Mouse (Mus musculus): Measurements from ENCODE around the gene Lct. TPM values are rescaled to one million over a fixed set of nuclear protein-coding genes. Genes with fewer than 3 reads are reported as not detected.

Gene Lct
- polyA plus RNA-seq, 1 experiment from 2014 or later: 0.10 TPM

- peak within 1 kb of the TSS; percentile 81 for H3K4me3 ChIP-seq (ENCODE audit: low read depth, low read length)
Measured at GRCm38 (mm10) chr1:128243627-128243995, 84.5 kb downstream of the Lct start, which contains the start of gene Ubxn4. Ubxn4 (plus strand) TSS chr1:128243964.

DNA sequence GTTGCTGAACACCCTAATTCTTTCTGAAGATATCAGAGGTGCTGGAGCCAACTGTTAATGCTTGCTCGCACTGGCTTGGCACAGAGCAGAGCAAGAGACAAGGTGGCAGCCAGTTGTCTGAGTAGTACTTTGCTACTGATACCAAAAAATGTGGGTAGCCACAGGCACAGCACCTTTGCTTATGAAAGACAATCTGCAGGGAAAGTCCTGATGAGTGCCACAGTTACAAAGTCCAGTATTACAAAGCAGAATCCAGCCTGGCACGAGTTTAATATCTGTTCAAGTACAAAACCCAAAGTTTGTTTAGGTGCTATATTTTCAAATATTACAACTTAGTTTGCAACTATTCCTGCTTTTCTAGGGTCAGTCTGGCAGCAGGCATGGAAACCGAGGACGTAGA lies 92.9 kb downstream of the Lct start:
- Histone ChIP-seq H3K4me1 (replicated peaks; ENCODE audit: control insufficient read depth, insufficient read depth, low read length) (no peaks in the 10 kb centered on the region), H3K4me3 (ENCODE audit: low read depth, low read length) (no peak overlapping the region), H3K9me3 (ENCODE audit: control insufficient read depth, low read length) (no peaks in the 10 kb centered on the region), H3K27ac (ENCODE audit: low read depth, low read length) (no peak overlapping the region), H3K36me3 (ENCODE audit: control insufficient read depth, insufficient read depth, low read length) (peaks cover 32% of the 10 kb centered on the region), H3K4me2 (no peak overlapping the region), H3K9ac (ENCODE audit: low read depth, low read length) (no peak overlapping the region), H3K27me3 (replicated peaks; ENCODE audit: control insufficient read depth, insufficient read depth, low read length) (no peaks in the 10 kb centered on the region)
- no peak for DNase-seq (ENCODE audit: low spot score)
- no peak for ATAC-seq (replicated peaks; ENCODE audit: low FRiP score)
- WGBS: 89% methylated on average over 4 of the region's 4 CpGs

More at GRCm38 (mm10) chr1:128243627-128243995, 84.5 kb downstream of the Lct start, which contains the start of gene Ubxn4:
- peak within 1 kb of the TSS; percentile 91 for H3K4me2 ChIP-seq
- H3K27ac ChIP-seq (ENCODE audit: low read depth, low read length): peak within 1 kb of the TSS; percentile 87
- H3K27me3 ChIP-seq (replicated peaks; ENCODE audit: control insufficient read depth, insufficient read depth, low read length): no peaks in the 10 kb centered on the region
- no peaks in the 10 kb centered on the region for H3K36me3 ChIP-seq (ENCODE audit: control insufficient read depth, insufficient read depth, low read length)
- ATAC-seq (replicated peaks; ENCODE audit: low FRiP score): peak; percentile 9; the same call in 1 of the 2 replicates
- peaks cover 4% of the 10 kb centered on the region for H3K4me1 ChIP-seq (replicated peaks; ENCODE audit: control insufficient read depth, insufficient read depth, low read length)
- 10% methylated on average over 10 of the region's 10 CpGs for WGBS
- no peak for DNase-seq (ENCODE audit: low spot score)
- H3K9me3 ChIP-seq (ENCODE audit: control insufficient read depth, low read length): no peaks in the 10 kb centered on the region
- peak within 1 kb of the TSS; percentile 89 for H3K9ac ChIP-seq (ENCODE audit: low read depth, low read length)

Other genes starting within 250 kb of the Lct start
- 10.7 and 11.2 TPM in 2 replicates for gene Zranb3, start 225.3 kb downstream of the Lct start, polyA plus RNA-seq (2014; fragmentation: Nextera tagmentation; extraction: Ambion mirVana)
- gene R3hdm1, start 225.0 kb downstream of the Lct start, polyA plus RNA-seq (2014; fragmentation: Nextera tagmentation; extraction: Ambion mirVana): 81.2 and 89.3 TPM in 2 replicates
- 57.9 and 59.5 TPM in 2 replicates for gene Ubxn4, start 84.4 kb downstream of the Lct start, polyA plus RNA-seq (2014; fragmentation: Nextera tagmentation; extraction: Ambion mirVana)
- gene Mcm6, start 31.3 kb upstream of the Lct start, polyA plus RNA-seq (2014; fragmentation: Nextera tagmentation; extraction: Ambion mirVana): 384 and 445 TPM in 2 replicates
- gene Dars, start 89.0 kb upstream of the Lct start, polyA plus RNA-seq (2014; fragmentation: Nextera tagmentation; extraction: Ambion mirVana): 156 and 171 TPM in 2 replicates

Data from liver, embryonic 11.5 days (tissue).